Mouse (Mus musculus) testis, postnatal 14 days (tissue): Measurements from ENCODE around the gene Lman1l.
A peak's percentile ranks its signal among the peaks of the same experiment; 100 is the strongest.

Experiments
- DNase-seq: peaks from one replicate; pipeline ENCODE4 v3.0.0; 2021; ENCODE audit warnings: low spot score

Gene Lman1l

DNA sequence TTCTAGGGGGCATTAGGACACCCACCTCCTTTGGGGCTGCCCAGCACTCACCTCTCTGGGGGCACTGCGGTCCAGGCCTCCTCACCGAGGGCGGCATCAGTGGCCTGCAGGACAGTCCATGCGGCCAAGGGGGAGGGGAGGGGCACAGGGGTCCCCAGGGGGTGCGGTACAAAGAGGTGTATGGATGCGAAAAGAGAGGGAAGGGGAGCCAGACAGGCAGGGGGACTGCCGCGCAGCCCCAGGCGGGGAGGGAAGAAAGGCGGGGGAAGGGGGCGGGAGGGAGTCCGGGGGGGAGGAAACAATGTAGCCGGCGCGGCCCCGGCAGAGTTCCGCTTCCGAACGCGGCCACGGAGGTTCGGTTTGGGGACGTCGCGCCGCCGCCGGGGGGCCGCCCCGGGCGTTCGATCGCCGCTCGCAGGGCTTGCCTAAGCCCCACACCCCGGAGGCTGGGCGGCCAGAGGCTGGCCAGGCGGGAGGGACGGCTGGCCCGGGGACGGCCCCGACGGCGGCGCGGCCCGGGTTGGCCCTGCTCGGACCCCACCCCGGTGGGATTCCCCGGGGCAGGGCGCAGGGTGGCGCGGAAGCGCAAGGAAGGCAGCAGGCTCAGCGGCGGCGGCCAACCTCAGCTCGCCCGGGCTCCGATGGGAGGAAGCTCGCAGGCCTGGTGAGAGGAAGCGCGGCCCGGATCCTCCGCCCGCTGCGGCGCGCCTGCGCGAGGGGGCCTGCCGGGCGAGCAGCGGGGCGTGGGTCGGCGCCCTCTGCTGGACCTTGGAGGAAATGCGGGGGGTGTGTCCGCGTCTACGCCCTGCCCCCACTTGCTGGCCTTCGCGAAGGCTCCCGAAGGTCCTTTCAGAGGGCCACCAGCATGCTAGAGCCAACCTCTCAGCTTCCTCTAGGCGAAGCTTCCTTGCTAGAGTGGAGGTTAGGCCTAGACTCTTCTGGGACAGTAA, 24.6 kb upstream of the Lman1l start:
- DNase-seq, result peak; percentile 90

DNA sequence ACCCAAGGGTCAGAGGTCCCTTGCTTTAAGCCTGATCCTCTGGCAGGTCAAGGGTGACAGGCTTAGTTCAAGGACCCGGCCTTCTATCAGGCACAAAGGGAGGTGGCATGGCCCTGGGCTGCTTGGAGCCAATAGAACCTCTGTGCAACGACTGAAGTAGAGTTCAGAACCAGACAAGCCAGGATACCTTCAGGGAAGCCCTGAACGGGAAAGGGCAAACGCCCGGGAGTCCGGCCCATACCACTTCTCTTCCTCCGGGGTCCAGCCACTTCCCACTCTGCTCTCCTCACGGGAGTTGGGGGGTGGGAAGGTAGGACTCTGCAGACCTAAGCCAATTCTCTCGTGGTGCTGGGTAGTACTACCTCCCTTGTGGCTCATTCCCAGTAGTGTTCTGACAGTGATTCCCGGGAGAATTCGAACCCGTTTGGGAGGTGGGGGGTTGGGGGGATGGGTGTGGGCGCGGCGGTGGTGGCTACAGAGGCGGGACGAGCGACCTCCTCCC, 23.9 kb upstream of the Lman1l start:
- DNase-seq, result no peak

DNA sequence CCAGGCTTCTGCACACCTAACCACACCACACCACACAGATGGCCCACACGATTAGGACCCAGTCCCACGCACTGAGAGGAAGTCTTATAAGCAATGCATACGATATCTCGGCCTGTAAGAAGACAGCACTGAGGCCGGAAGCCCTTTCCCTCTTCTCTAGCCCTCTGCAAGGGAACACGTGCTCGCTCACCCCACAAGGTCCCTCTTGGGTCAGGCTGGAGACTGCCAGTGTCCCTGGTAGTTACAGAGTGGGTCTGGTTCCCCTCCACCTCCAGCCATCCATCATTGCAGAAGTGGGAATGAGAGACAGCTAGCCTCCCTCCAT, 23.2 kb upstream of the Lman1l start:
- DNase-seq, result no peak

DNA sequence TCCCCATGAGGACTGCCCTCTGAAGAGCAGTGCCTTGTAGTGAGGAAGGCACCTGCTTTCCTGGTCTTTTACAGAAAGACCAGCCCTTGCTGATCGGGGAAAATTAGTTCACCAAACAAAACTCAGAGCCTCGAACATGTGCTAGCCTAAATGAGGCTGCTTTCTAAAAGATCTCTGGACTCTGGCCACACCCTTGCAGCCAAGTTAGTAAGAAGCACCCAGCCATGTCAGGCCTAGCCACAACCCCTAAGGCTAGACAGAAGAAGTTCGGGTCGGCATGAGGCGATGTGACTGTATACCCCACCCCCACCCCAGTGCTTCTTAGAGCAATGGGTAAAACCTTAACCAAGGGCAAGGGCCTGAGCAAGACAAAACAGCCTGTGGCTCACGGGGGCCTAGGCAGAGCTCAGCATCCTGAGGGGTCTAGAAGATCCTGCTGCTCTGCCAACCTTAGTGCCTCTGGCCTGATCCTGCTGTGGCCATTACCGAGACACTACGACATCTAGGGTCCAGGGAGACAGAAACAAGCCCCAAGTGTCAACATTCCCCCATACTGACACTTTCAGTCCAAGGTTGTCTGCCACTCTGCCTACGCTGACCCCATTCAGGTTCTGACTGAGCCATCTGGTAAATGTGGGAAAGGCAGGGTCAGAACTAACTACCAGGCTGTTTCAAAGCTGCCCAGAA, 22.7 kb upstream of the Lman1l start:
- DNase-seq, result no peak

DNA sequence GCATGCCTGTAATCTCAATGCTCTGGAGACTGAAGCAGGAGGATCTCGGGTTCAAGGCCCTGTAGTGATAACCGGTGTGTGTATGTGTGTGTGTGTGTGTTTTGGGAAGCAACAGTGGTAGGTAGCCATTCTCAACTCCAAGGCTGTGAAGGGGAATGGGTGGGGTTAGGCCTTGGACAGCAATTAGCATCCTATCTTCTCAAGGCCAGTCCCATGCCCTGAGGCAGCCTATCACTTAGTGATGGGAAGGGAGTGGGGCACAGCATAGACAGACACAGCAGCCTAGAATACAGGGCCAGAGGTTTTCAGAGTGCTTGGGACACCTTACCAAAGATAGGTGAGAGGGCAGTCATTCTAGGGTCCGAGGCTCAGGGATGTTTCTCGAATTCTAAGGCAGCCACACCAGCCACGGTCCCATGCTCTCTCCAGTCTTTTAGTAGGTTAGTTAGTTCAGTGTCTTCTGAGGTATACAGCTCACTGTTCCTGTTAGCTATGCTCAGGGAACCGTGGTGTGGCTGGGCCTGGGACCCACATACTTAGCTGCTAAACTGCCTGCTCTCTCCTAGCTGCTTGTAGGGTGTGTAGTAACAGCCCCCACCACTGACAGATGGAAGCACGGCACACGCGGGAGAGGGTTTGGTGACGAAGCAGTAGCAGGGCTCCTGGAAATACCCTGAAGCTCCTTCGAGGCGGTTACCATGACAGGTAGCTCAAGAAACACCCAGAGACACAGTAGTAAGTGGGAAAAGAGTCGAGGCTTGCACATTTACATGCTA, 21.4 kb upstream of the Lman1l start:
- DNase-seq, result no peak

DNA sequence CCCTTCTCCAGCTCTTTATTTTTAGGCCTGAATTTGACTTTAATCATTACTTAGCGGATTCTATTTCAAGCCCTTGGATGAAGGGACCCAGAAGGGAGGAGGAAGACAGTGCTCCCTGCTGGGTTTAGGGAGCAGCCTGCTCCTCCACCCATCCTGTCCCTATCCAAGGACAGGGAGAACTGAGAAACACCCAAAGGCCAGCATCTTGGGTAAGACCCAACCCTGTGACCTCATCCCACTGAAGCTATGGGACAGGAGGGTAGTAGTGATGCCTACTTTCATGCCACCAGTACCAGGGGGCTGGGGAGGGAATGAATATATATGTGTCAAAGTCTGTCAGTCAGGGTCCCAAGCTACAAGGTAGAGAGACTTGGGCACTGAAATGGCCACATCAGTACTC, 20.4 kb upstream of the Lman1l start:
- DNase-seq, result no peak

DNA sequence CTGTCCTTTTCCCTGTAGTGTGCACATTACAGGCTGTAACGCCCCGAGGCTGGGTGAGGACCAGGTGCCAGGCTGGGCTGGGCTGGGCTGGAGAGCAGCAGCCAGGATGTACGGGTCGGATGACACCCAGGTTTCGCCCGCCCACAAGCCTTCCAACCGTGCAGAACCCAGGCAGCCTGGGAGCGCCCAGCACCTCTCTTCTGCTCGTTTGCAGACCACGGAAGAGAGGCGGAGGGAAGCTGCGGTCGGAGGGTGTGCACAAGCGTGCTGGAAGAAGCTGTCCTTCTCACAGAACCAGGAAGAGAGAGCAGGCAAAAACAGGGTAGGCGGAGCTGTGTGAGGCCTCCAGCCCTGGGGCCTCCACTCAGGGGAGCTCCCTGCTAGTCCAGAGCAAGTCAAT, 19.8 kb upstream of the Lman1l start:
- peak; percentile 55 for DNase-seq

DNA sequence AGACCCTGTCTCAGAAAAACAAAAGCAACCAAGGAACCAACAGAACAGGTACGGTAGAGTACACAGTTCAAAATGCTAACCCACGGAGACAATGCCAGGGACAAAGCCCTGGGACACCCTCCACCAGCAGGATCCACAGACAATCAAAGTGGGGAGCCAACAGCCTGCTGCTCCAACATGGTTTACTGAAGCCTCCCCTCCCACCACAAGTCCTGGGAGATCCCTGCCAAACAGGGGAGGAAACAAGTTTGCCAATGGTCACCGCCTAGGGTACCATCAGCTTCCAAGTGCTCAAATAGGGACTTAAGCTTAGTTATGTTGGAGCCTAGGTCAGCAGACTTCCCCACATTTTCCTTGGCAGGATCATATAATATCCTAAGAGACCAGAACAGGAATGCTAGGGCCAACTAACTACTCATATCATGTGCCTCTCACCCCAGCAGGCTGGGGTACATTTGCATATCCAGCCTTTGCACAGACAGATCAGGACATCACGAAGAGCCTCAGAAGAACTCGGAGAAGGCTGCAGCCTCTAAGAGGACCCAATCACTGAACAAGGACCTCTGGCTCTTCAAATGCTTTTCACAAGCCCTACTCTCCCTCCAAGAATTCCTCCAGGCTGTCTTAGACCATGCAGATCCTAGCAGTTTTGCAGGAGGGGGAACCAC, 19.2 kb upstream of the Lman1l start:
- no peak for DNase-seq

DNA sequence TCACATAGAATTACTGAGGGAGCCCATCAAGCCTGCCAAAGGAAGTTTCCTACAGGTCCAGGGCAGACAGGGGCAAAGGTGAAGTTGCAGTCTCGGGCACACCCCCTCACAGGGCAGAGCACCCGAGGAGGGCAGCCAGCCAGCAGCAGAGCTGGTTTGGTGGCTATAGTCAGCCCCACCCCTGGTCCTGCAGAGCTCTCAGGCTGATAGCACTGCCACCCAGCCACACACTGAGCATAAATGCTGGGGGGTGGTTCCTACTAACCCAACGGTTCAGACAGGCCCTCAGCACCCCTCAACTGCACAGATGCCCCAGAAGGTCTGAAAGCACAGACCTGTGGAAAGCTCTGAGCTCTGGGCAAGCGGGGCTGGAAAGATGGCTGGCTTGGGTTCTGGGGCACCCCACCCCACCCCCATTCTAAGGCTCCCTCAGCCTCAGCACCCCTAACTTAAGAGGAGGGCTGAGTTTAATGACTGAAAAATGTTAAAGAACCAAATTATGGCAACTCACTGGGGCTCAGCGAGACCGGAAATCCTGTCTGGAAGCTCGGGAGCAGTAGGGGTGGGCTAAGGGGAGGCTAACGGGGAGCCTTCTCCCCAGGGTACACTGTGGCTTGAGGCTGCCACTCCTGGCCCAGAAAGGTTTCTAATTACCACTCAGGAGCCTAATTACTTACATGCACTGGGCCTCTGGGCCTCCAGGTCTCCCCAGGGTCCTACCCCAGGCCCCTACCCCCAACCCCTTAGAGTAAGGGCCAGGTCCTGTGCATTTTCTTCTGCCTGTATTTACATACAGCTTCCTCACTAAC, 18.3 kb upstream of the Lman1l start:
- no peak for DNase-seq

DNA sequence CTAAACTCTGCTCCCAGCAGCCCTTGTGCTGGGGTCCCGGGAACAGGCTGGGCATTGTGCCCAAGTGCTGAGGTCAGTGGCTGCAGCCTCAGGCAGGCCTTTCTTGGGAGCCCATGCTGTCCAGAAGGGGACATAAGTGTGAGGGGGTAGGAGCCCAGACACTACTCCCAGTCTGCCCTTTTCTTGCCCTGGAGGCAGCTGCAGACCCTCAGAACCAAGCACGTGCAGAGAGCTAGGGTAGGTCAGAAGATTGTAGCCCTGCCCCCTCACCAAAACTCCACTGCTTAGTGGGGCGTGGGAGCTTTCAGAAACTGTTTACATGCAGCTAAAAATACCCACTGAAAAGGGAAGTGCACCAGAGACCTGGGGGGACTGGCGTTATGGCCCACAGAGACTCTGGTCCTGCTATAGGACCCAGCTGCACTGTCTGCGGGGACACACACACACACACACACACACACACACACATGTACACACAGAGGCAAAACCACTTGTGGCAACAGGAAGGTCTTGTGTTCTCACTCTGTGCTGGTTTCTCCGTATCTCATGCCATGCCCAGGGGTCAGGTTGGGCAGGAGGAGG, 17.3 kb upstream of the Lman1l start:
- peak; percentile 41 for DNase-seq

DNA sequence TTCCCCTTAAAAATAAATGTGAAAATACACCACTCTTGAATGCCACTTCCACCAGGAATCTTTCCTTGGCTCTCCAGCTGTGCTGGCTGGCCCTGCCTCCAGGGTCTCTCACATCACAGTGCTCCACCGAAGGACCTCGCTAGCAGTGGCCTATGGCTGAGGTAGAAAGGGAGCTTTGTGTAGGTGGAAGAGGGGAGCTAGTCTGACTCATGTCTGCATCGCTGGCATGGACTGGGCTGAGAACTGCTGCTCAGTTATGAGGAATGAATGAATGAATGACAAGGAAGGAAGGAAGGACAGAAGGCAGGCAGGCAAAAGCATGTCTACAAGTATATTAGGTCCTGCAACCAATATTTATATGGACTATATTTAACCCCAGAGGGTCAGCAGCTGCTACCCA, 16.7 kb upstream of the Lman1l start:
- no peak for DNase-seq

DNA sequence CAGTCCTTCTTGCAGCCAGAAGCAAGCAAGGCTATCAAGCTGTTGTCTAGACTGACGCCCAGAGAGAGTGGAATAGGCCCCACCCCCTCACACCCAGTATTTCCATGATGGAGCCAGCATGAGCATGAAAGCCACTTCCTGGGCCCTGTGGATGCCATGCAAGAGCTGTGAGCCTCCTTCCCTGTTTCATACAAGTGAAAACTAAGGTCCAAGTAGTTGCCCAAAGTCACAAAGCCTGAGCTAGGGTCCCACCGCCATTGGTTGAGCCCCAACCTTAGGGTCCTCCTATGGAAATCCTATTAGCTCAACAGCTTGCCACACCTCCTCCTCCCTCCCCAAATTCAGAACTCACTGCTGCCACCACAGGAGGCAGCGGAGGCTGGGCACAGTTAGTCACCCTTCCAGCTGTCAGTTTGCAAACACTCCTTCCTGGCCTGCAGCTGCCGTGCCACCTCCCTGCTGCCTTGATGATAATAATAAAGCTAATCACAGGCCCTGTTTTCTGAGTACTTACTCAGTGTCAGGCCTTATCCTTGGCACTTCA, 13.0 kb upstream of the Lman1l start:
- no peak for DNase-seq

DNA sequence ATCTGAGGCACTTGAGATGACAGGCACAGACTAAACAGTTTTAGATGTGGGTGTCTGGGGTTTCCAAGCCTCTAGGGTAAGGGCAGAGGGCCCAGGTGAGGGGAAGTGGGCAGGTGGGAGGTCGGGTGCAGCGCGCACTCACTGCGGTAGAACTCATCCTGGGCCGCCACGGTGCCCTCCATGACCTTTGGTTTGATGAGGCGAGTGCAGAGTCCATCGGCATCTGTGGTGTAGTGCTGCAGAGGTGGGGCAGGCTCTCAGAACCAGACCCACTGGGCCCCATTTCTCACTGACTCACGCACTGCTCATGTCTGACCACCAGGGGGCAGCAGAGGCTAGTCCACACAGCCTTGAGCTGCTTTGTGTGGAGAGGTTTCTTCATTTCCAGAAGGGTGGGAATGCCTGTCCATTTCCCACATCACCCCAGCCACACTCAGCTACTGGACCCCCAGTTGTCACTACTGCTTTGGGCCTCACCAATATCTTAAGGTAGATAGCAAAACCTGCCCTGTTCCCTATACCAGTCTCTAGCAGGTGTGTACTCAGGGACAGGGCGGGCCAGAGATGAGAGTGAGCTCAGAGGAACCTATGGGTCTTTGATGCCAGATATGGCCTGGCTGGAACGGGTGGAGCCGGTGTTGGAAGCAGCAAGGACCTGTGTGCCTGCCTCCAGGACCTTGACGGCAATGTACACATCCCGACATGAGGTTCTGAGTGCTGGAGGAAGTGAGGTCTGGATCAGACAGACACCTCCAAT, 8.7 kb upstream of the Lman1l start:
- DNase-seq, result peak; percentile 49

DNA sequence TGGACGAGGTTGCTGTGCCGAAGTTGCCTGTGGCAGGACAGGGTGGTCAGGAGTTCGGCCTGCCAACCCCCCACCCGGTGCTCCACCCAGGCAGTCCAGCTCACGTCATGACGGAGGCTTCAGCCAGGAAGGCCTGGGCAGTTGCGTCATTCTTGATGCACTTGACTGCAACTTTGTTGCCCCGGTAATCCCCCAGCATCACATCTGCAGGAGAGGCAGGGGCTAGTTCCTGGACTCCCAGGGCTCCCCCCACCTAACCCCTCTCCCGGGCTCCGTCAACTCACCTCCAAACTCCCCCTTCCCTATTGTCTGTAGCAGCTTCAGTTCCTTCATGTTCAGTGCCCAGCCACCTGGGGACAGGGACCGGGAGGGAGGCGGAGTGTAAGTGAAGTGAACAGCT, 8.1 kb upstream of the Lman1l start:
- no peak for DNase-seq

DNA sequence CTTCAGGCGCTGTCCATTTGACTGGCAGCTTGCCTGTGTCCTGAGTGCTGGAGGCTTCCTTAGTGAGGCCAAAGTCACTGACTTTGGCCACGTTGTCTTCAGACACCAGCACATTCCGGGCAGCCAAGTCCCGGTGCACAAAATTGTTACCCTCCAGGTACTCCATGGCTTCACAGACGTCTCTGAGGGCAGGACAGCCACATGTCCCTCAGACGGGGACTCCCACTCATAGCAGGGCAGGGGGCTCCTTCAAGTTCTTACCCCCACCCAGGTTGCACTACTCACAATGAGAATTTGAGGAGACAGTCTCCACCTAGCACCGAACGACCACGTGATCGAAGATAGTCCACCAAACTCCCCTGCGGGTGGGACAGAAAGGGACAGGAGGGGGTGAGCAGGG, 7.3 kb upstream of the Lman1l start:
- DNase-seq, result no peak

DNA sequence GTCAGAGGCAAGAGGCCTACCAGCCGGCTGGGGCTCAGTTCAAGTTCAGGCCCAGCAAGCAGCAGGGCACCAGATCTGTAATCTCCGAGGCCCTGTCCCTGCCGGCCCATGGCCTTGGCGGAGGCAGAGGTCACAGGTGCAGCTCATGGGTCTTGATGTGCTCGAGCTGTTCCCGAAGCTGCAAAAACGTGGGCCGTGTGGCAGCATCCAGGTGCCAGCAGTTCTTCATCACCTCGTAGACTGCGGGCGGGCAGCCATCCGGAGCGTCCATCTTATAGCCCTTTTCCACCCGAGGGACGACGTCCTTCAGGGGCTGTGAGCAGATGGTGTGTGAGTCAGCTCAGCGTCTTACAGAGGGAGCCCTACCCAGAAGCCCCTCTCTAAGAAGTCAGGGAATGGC, 6.6 kb upstream of the Lman1l start:
- DNase-seq, result no peak

DNA sequence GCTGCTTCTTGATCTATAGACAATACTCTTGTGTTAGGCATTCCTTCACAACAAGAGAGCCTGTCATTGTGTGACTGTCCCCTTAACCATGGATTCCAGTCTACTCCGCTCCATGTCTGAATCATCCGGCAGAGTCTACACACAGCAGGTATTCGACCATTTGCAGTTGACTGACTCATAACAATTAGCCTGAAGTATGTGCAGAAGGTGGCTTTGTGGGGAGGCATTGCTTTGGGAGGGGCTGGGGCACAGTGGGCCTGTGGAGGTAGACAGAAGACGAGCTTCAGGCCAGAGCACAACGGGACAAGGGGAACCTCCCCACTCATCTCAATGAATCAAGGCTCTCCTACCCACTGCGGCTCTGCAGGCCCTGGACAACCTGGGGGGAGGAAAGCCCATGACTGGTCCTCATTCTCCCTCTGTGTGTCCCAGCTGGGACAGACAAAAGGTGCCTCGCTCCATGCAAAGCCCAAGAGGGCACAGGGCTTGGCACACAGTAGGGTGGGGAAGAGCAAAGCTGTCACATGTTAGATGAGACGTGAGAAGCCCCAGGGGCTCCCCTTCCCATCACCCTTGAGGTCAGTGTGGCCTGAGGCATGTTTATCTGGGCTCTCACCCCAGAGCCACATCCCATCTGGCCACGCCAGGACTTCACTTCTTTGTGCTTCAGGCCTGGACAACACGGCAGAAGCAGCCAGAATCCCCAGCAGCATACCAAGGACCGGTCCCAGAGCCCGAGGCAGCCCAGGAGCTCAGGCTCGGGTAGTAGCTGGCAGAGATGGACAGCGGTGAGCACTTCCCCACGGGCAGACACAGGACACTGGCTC, 5.3 kb upstream of the Lman1l start:
- DNase-seq, result no peak

DNA sequence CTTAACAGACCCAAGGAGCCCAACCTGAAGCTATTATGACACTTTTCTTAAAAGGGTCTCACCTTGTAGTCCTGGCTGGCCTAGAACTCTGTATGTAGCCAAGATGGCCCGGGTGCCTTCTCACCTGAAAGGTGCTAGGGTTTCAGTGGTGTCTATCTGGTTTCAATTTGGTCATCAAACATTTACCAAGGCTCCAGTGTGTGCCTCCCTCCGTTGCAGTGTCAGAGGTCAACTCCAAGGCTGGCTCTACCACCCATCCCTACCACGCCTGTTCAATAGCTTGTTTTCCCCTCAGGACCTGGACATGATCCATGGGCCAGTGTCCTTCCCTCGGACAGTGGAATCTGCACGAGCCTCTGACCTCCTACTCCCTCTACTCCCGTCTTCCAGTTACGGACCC, 3.7 kb upstream of the Lman1l start:
- no peak for DNase-seq

DNA sequence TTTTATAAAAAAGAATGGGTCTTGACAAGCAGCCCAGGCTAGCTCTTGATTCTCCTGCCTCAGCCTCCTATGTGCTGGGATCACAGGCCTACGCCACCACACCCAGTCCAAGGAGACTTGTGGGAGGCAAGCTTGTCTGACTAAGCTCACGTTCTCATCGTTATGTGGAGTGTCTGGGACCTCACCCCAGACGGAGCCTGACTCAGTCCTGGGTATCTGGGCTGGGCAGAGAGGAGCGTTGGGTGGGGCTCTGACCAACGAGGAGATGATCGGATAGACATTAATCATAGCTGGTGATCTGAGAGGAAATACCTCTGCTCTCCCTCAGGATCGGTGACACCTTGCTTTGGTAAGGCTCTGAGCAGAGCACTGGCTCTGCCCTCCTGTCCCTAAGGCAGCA, 1.7 kb downstream of the Lman1l start:
- no peak for DNase-seq
